Comparison of ENCODE assay signal across 8 mouse cellular contexts in the genomic region with DNA sequence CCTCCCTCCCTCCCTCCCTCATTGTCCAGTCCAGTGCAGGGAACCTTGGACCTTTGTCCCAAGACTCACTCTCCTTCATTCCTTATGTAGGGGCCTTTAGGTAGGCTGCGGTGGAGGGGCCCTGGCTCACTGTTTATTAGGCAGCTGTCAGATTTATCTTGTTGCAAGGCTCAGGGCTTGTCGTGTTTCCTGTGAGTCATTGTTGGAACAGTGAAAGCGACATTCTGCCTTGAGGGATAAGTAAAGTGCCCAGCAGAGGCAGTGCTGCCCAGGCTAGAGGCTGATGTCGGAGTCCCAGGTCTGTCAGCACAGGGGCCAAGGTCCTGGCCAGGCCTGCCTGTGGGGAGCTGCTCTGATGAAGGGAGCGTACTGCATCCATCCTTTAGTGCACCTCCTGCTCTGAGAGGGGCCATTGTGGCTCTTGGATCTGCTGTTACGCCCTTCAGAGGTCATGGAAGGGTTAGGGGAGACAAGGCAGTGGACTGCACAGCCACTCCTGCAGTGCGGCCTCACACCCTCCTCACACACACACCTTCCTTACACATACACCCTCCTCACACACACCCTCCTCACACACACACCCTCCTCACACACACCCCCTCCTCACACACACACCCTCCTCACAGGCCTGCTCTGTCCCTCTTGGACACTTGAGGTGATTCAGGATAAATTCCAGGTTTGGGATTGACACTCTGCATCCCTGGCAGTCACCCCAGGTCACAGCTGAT. TPM values are rescaled to one million over a fixed set of nuclear protein-coding genes. Genes with fewer than 3 reads are reported as not detected.
DNase-seq lines count a peak whose midpoint lies in the region; ATAC-seq and TF ChIP-seq lines count a peak whose summit lies in the region.

No protein-coding gene starts in this region.

- no peak for TF ChIP-seq EP300 in heart, adult 2 months (IDR thresholded peaks at IDR 0.05; ENCODE audit: insufficient read depth, low read depth, low read length)

- TF ChIP-seq POLR2A in heart, adult 2 months (IDR thresholded peaks at IDR 0.05; ENCODE audit: insufficient read depth, low read depth, low read length): no peak

- DNase-seq in heart, adult 2 months: no peak
- no peak for DNase-seq in heart, postnatal 25 days (ENCODE audit: low spot score)
- DNase-seq in midbrain, embryonic 10.5 days (ENCODE audit: low spot score): no peak
- DNase-seq in intestine, embryonic 14.5 days (ENCODE audit: low spot score): no peak
- DNase-seq in embryo, embryonic 10 days (ENCODE audit: low spot score): no peak
- DNase-seq in urinary bladder, postnatal 4 days (ENCODE audit: low spot score in 2 of 2): no peak

- no peak overlapping the region for H3K4me3 ChIP-seq in heart, adult 2 months
- H3K4me3 ChIP-seq in midbrain, embryonic 10.5 days: no peak overlapping the region
- H3K4me3 ChIP-seq in midbrain, embryonic 15.5 days: no peak overlapping the region
- no peak overlapping the region for H3K4me3 ChIP-seq in intestine, embryonic 14.5 days (ENCODE audit: low read depth, low read length)
- no peak overlapping the region for H3K4me3 ChIP-seq in stomach, embryonic 15.5 days (replicated peaks)

- intact Hi-C loops in heart, adult 2 months (cut with DNase I): no loop called here
- intact Hi-C loops in heart, postnatal 25 days (cut with DNase I): no loop called here

- no peaks in the 10 kb centered on the region for H3K79me2 ChIP-seq in heart, adult 2 months (replicated peaks; ENCODE audit: control insufficient read depth, insufficient read depth, low read length)

- ATAC-seq in midbrain, embryonic 15.5 days (replicated peaks): no peak
- peak; percentile 48; the same call in 1 of the 2 replicates for ATAC-seq in intestine, embryonic 14.5 days (replicated peaks; ENCODE audit: low FRiP score, low TSS enrichment, low read depth)
- peak; percentile 80 for ATAC-seq in stomach, embryonic 15.5 days (ENCODE audit: insufficient read depth, low FRiP score, low read depth)

- H3K4me2 ChIP-seq in midbrain, embryonic 15.5 days: no peak overlapping the region
- H3K4me2 ChIP-seq in intestine, embryonic 14.5 days (ENCODE audit: low read length): no peak overlapping the region
- no peak overlapping the region for H3K4me2 ChIP-seq in stomach, embryonic 15.5 days

- no peaks in the 10 kb centered on the region for H3K27me3 ChIP-seq in heart, adult 2 months (ENCODE audit: control insufficient read depth, insufficient read depth, low read length)
- no peaks in the 10 kb centered on the region for H3K27me3 ChIP-seq in midbrain, embryonic 10.5 days (ENCODE audit: low read depth, poor library complexity, severe bottlenecking)
- no peaks in the 10 kb centered on the region for H3K27me3 ChIP-seq in midbrain, embryonic 15.5 days (replicated peaks)
- H3K27me3 ChIP-seq in intestine, embryonic 14.5 days (replicated peaks; ENCODE audit: control insufficient read depth, insufficient read depth, low read length): no peaks in the 10 kb centered on the region
- H3K27me3 ChIP-seq in stomach, embryonic 15.5 days (replicated peaks): no peaks in the 10 kb centered on the region

- no peaks in the 10 kb centered on the region for H3K9me3 ChIP-seq in midbrain, embryonic 10.5 days (replicated peaks)
- H3K9me3 ChIP-seq in midbrain, embryonic 15.5 days: no peaks in the 10 kb centered on the region
- H3K9me3 ChIP-seq in intestine, embryonic 14.5 days (ENCODE audit: control insufficient read depth, low read length): no peaks in the 10 kb centered on the region
- H3K9me3 ChIP-seq in stomach, embryonic 15.5 days: no peaks in the 10 kb centered on the region

- no peaks in the 10 kb centered on the region for H3K36me3 ChIP-seq in heart, adult 2 months (ENCODE audit: control insufficient read depth, insufficient read depth, low read length)
- H3K36me3 ChIP-seq in midbrain, embryonic 10.5 days: peaks cover 89% of the 10 kb centered on the region
- H3K36me3 ChIP-seq in midbrain, embryonic 15.5 days (replicated peaks): peaks cover 53% of the 10 kb centered on the region
- peaks cover 77% of the 10 kb centered on the region for H3K36me3 ChIP-seq in intestine, embryonic 14.5 days (ENCODE audit: control insufficient read depth, insufficient read depth, low read length)
- H3K36me3 ChIP-seq in stomach, embryonic 15.5 days: peaks cover 39% of the 10 kb centered on the region

- peak; percentile 22; the same call in 1 of the 2 replicates for TF ChIP-seq CTCF in heart, adult 2 months (IDR thresholded peaks at IDR 0.05)

- no peak overlapping the region for H3K9ac ChIP-seq in heart, adult 2 months (ENCODE audit: low read depth, low read length)
- H3K9ac ChIP-seq in midbrain, embryonic 15.5 days: no peak overlapping the region
- H3K9ac ChIP-seq in intestine, embryonic 14.5 days (ENCODE audit: low read length): no peak overlapping the region
- no peak overlapping the region for H3K9ac ChIP-seq in stomach, embryonic 15.5 days

- peaks cover 1% of the 10 kb centered on the region; the same call in 1 of the 2 replicates for H3K4me1 ChIP-seq in heart, adult 2 months (ENCODE audit: control insufficient read depth, insufficient read depth, low read length)
- peaks cover 33% of the 10 kb centered on the region for H3K4me1 ChIP-seq in midbrain, embryonic 10.5 days
- 0 out of 2 replicates have a peak, but pooled peaks cover 4% of the 10 kb centered on the region for H3K4me1 ChIP-seq in midbrain, embryonic 15.5 days
- peaks cover 13% of the 10 kb centered on the region; the same call in 1 of the 2 replicates for H3K4me1 ChIP-seq in intestine, embryonic 14.5 days (replicated peaks; ENCODE audit: control insufficient read depth, insufficient read depth, low read length)
- H3K4me1 ChIP-seq in stomach, embryonic 15.5 days: peaks cover 20% of the 10 kb centered on the region; the same call in 1 of the 2 replicates

- 41% methylated on average over 7 of the region's 7 CpGs for WGBS in heart, adult 2 months
- WGBS in midbrain, embryonic 10.5 days: 72% methylated on average over 7 of the region's 7 CpGs
- WGBS in midbrain, embryonic 15.5 days: 65% methylated on average over 7 of the region's 7 CpGs
- 44% methylated on average over 7 of the region's 7 CpGs for WGBS in intestine, embryonic 14.5 days
- WGBS in stomach, embryonic 15.5 days: 38% methylated on average over 7 of the region's 7 CpGs

- H3K27ac ChIP-seq in heart, adult 2 months: no peak overlapping the region
- peak overlapping the region; percentile 43; the same call in 1 of the 2 replicates for H3K27ac ChIP-seq in midbrain, embryonic 10.5 days (replicated peaks)
- no peak overlapping the region for H3K27ac ChIP-seq in midbrain, embryonic 15.5 days
- H3K27ac ChIP-seq in intestine, embryonic 14.5 days (ENCODE audit: low read depth): no peak overlapping the region
- peak overlapping the region; percentile 63; the same call in 1 of the 2 replicates for H3K27ac ChIP-seq in stomach, embryonic 15.5 days

RNA-seq across cellular contexts. Expression of a gene that starts 39.3 kb away (rescaled TPM):
- total RNA-seq in heart, adult 2 months (2021): 10 to 100 TPM; 65.4 to 89.5 TPM
- polyA plus RNA-seq in heart, adult 2 months (2012; rRNA removed): 71.5 and 83.9 TPM in 2 replicates
- total RNA-seq in heart, postnatal 25 days (2021): 10 to 100 TPM; 71.7 to 74.1 TPM
- polyA plus RNA-seq in midbrain, embryonic 10.5 days (2016; fragmentation: Nextera tagmentation; extraction: Ambion mirVana): 49.9 and 58.0 TPM in 2 replicates
- 62.8 and 63.9 TPM in 2 replicates for polyA plus RNA-seq in midbrain, embryonic 15.5 days (2015; fragmentation: Nextera tagmentation; extraction: Ambion mirVana)
- polyA plus RNA-seq in intestine, embryonic 14.5 days (2014; fragmentation: Nextera tagmentation; extraction: Ambion mirVana): 22.3 and 23.6 TPM in 2 replicates
- polyA plus RNA-seq in stomach, embryonic 15.5 days (2015; fragmentation: Nextera tagmentation; extraction: Ambion mirVana): 48.0 and 49.5 TPM in 2 replicates

RNA-seq across cellular contexts. Expression of a gene that starts 45.2 kb away (rescaled TPM):
- 10 to 100 TPM; 28.2 to 31.9 TPM for total RNA-seq in heart, adult 2 months (2021)
- 15.9 and 17.4 TPM in 2 replicates for polyA plus RNA-seq in heart, adult 2 months (2012; rRNA removed)
- total RNA-seq in heart, postnatal 25 days (2021): 10 to 100 TPM; 32.2 to 35.2 TPM
- polyA plus RNA-seq in midbrain, embryonic 10.5 days (2016; fragmentation: Nextera tagmentation; extraction: Ambion mirVana): 186 and 195 TPM in 2 replicates
- polyA plus RNA-seq in midbrain, embryonic 15.5 days (2015; fragmentation: Nextera tagmentation; extraction: Ambion mirVana): 106 and 112 TPM in 2 replicates
- polyA plus RNA-seq in intestine, embryonic 14.5 days (2014; fragmentation: Nextera tagmentation; extraction: Ambion mirVana): 142 and 143 TPM in 2 replicates
- 107 and 121 TPM in 2 replicates for polyA plus RNA-seq in stomach, embryonic 15.5 days (2015; fragmentation: Nextera tagmentation; extraction: Ambion mirVana)

Comparison
In these comparisons a context has a peak if more than half of its experiments do, and no peak if none do; other contexts are left out.
1. H3K27ac ChIP-seq: peak in midbrain, embryonic 10.5 days (single experiment) and stomach, embryonic 15.5 days (single experiment); none in heart, adult 2 months (single experiment), midbrain, embryonic 15.5 days (single experiment) and intestine, embryonic 14.5 days (single experiment).